7 mouse cellular contexts compared by ENCODE assay signal in the genomic region with DNA sequence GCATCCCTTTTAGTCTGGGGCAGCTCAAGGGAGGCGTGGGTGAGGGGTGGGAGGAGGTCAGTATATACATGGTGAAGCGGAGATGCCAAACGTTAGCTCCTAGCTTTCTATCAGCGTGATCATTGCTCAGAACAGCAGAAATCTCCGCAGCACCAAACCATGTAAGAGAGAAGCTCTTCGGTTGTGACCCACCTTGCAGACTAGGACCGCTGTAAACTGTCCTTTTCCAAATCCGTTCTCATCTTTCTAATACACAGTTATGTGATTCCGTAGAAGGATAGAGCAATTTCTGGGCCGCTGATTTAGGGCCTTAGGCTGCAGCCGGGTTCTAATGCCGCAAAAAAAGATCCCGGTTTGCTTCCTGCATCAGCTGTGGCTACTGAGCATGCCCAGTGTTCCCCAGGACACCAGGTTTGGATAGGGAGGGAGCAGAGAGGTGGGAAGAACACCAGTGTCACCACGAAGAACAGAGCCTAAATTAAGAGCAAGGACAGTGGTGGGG. TPM values are rescaled to one million over a fixed set of nuclear protein-coding genes. Genes with fewer than 3 reads are reported as not detected.
DNase-seq lines count a peak whose midpoint lies in the region; ATAC-seq and TF ChIP-seq lines count a peak whose summit lies in the region.

No protein-coding gene starts in this region.

- TF ChIP-seq CTCF in embryonic fibroblast, embryonic 13.5 days (IDR thresholded peaks at IDR 0.05; ENCODE audit: borderline replicate concordance, insufficient read depth, low read length), result no peak
- TF ChIP-seq CTCF in liver, embryonic 14.5 days (IDR thresholded peaks at IDR 0.05; ENCODE audit: low read depth), result no peak

- peak overlapping the region; percentile 59 for H3K4me2 ChIP-seq in intestine, embryonic 16.5 days (ENCODE audit: low read depth, low read length)
- H3K4me2 ChIP-seq in liver, embryonic 14.5 days (ENCODE audit: low read depth), result peak overlapping the region; percentile 23

- peak overlapping the region; percentile 60 for H3K9ac ChIP-seq in intestine, embryonic 16.5 days (ENCODE audit: low read depth, low read length)
- H3K9ac ChIP-seq in liver, embryonic 14.5 days (replicated peaks), result no peak overlapping the region

- TF ChIP-seq POLR2A in embryonic fibroblast, embryonic 13.5 days (IDR thresholded peaks at IDR 0.05; ENCODE audit: low read depth, low read length), result peak; percentile 37

- H3K36me3 ChIP-seq in intestine, embryonic 16.5 days (ENCODE audit: control insufficient read depth, insufficient read depth, low read length), result no peaks in the 10 kb centered on the region
- no peaks in the 10 kb centered on the region for H3K36me3 ChIP-seq in liver, embryonic 14.5 days (replicated peaks; ENCODE audit: control insufficient read depth, insufficient read depth, low read depth)

- no peaks in the 10 kb centered on the region for H3K9me3 ChIP-seq in intestine, embryonic 16.5 days (ENCODE audit: control insufficient read depth, low read length)
- H3K9me3 ChIP-seq in liver, embryonic 14.5 days (ENCODE audit: control insufficient read depth, low read length), result no peaks in the 10 kb centered on the region

- peak; percentile 13 for DNase-seq in WW6 (ENCODE audit: low read depth, low spot score)
- DNase-seq in adrenal gland, postnatal 36 days, result peak; percentile 54 to 56
- no peak for DNase-seq in liver, embryonic 14.5 days (ENCODE audit: low read depth in 3 of 3, low spot score in 3 of 3)
- DNase-seq in right cerebral cortex, postnatal 25 days, result peak; percentile 72
- no peak for DNase-seq in spleen, adult 18-20 months

- ATAC-seq in intestine, embryonic 16.5 days, result peak; percentile 56
- ATAC-seq in liver, embryonic 14.5 days (ENCODE audit: insufficient read depth), result no peak

- H3K4me3 ChIP-seq in embryonic fibroblast, embryonic 13.5 days (ENCODE audit: insufficient read depth, low read length), result peak overlapping the region; percentile 38
- H3K4me3 ChIP-seq in intestine, embryonic 16.5 days (ENCODE audit: low read length), result peak overlapping the region; percentile 46
- H3K4me3 ChIP-seq in liver, embryonic 14.5 days (ENCODE audit: insufficient read depth in 1 of 2, low read depth in 2 of 2, low read length in 2 of 2), result peak overlapping the region in 1 of 2 experiments; percentile 35; a peak in 2 of 4 replicates

- no peak overlapping the region for H3K27ac ChIP-seq in embryonic fibroblast, embryonic 13.5 days (ENCODE audit: insufficient read depth, low read length)
- no peak overlapping the region for H3K27ac ChIP-seq in intestine, embryonic 16.5 days (ENCODE audit: low read length)
- no peak overlapping the region for H3K27ac ChIP-seq in liver, embryonic 14.5 days

- no peaks in the 10 kb centered on the region for H3K27me3 ChIP-seq in intestine, embryonic 16.5 days (replicated peaks; ENCODE audit: control insufficient read depth, insufficient read depth, low read length)
- H3K27me3 ChIP-seq in liver, embryonic 14.5 days (ENCODE audit: control insufficient read depth, insufficient read depth, low read length), result no peaks in the 10 kb centered on the region

- 1% methylated on average over 14 of the region's 14 CpGs for WGBS in intestine, embryonic 16.5 days
- WGBS in liver, embryonic 14.5 days (ENCODE audit: insufficient replicate concordance), result under 1% methylated on average over 14 of the region's 14 CpGs

- TF ChIP-seq EP300 in liver, embryonic 14.5 days (IDR thresholded peaks at IDR 0.05; ENCODE audit: low read depth), result no peak

- H3K4me1 ChIP-seq in embryonic fibroblast, embryonic 13.5 days (ENCODE audit: control insufficient read depth, insufficient read depth, low read length), result no peaks in the 10 kb centered on the region
- 0 out of 2 replicates have a peak, but pooled peaks cover 3% of the 10 kb centered on the region for H3K4me1 ChIP-seq in intestine, embryonic 16.5 days (ENCODE audit: control insufficient read depth, insufficient read depth, low read length)
- H3K4me1 ChIP-seq in liver, embryonic 14.5 days (replicated peaks; ENCODE audit: control insufficient read depth in 2 of 2, insufficient read depth in 2 of 2, low read length in 1 of 2), result no peaks in the 10 kb centered on the region; a peak in 1 of 4 replicates

RNA-seq across cellular contexts. Expression of a gene that starts 1.3 kb away (rescaled TPM):
- 1 to 10 TPM; 2.1 to 2.2 TPM for total RNA-seq in adrenal gland, postnatal 36 days (2021)
- polyA plus RNA-seq in embryonic fibroblast, embryonic 13.5 days (2011; ENCODE audit: insufficient read length, low read depth, missing spikeins), result 0.14 TPM in 1 of 2 replicates, not detected in the other
- 0.65 and 0.94 TPM in 2 replicates for polyA plus RNA-seq in intestine, embryonic 16.5 days (2015; fragmentation: Nextera tagmentation; extraction: Ambion mirVana)
- polyA plus RNA-seq in liver, embryonic 14.5 days (2012; rRNA removed), result 0.01 TPM in 1 of 2 replicates, not detected in the other
- not detected in 2 replicates for polyA plus RNA-seq in liver, embryonic 14.5 days (2014; fragmentation: Nextera tagmentation; extraction: Ambion mirVana)

Comparison
In these comparisons a context has a peak if more than half of its experiments do, and no peak if none do; other contexts are left out.
1. DNase-seq: peak in WW6 (single experiment), adrenal gland, postnatal 36 days (2 of 2) and right cerebral cortex, postnatal 25 days (single experiment); none in liver, embryonic 14.5 days (0 of 3) and spleen, adult 18-20 months (0 of 2).